Mouse (Mus musculus) heart, postnatal 0 days (tissue): ENCODE results near the gene Zfhx3.

Experiments used
- CTCF ChIP-seq: IDR thresholded peaks from 2 replicates; pipeline ENCODE4 v1.5.1; 2016; ENCODE audit warnings: antibody characterized with exemption, control low read depth, low read depth
- EP300 ChIP-seq: IDR thresholded peaks from 2 replicates; pipeline ENCODE4 v1.6.1; 2016; ENCODE audit warnings: antibody characterized with exemption, low read depth

- no peak for TF ChIP-seq EP300
- no peak for TF ChIP-seq CTCF
Observed at GRCm38 (mm10) chr8:107960878-107961277, 18.4 kb downstream of the Zfhx3 start.
